8 mouse cellular contexts compared by ENCODE assay signal in the genomic region with DNA sequence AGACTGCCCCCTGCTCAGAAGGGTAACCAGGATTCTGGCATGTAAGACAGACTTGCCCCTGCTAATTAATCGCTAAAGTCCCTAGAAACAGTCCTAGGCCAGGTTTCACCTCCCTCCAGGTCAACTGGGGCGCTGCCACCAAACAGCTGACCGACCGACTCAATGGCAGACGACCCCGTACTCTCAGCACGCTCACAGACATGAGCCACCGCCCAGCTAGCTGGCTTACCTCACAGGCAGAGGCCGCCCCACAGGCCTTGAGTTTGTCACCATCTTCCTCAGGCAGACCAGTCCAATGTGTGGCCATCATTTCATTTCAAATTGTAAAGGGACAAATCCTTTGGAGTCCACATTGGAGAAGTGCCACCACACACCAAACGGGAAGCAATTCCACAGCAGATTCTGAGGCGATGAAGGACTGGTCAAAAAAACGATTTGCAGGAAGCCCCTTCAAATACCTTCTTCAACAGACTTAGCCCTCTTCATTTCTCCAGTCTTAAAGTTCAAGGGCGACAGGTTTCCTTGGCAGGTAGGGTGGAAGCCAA. TPM values are rescaled to one million over a fixed set of nuclear protein-coding genes. Genes with fewer than 3 reads are reported as not detected.
DNase-seq lines count a peak whose midpoint lies in the region; ATAC-seq and TF ChIP-seq lines count a peak whose summit lies in the region.

No protein-coding gene starts in this region.

- H3K4me3 ChIP-seq in bone marrow, adult 2 months (replicated peaks; ENCODE audit: control insufficient read depth, low read depth, low read length) = peak overlapping the region; percentile 62
- H3K4me3 ChIP-seq in forebrain, embryonic 10.5 days = peak overlapping the region; percentile 95
- peak overlapping the region; percentile 94 for H3K4me3 ChIP-seq in hindbrain, embryonic 10.5 days
- peak overlapping the region; percentile 88 for H3K4me3 ChIP-seq in limb, embryonic 13.5 days
- peak overlapping the region; percentile 93 for H3K4me3 ChIP-seq in midbrain, postnatal 0 days (ENCODE audit: low read depth, low read length)
- H3K4me3 ChIP-seq in testis, adult 2 months (ENCODE audit: control insufficient read depth, low read depth, low read length) = peak overlapping the region; percentile 88

- DNase-seq in left cerebral cortex, postnatal 25 days (ENCODE audit: low spot score in 2 of 2) = peak; percentile 41 to 47
- DNase-seq in left cerebral cortex, adult 8-10 months (ENCODE audit: low spot score in 2 of 2) = no peak
- DNase-seq in forebrain, embryonic 10.5 days (ENCODE audit: extremely low spot score, low spot score) = peak; percentile 57
- DNase-seq in hindbrain, embryonic 10.5 days (ENCODE audit: low spot score) = peak; percentile 68
- DNase-seq in midbrain, postnatal 0 days (ENCODE audit: low spot score) = peak; percentile 55

- 23% methylated on average over 13 of the region's 13 CpGs for WGBS in bone marrow, adult 2 months
- WGBS in forebrain, embryonic 10.5 days = 2% methylated on average over 13 of the region's 13 CpGs
- WGBS in hindbrain, embryonic 10.5 days = 1% methylated on average over 13 of the region's 13 CpGs
- 1% methylated on average over 13 of the region's 13 CpGs for WGBS in limb, embryonic 13.5 days
- whole genome bisulfite sequencing in midbrain, postnatal 0 days = 1% methylated on average over 13 of the region's 13 CpGs

- 0 out of 2 replicates have a peak, but pooled peaks cover 3% of the 10 kb centered on the region for H3K36me3 ChIP-seq in forebrain, embryonic 10.5 days (replicated peaks)
- no peaks in the 10 kb centered on the region for H3K36me3 ChIP-seq in hindbrain, embryonic 10.5 days
- no peaks in the 10 kb centered on the region for H3K36me3 ChIP-seq in limb, embryonic 13.5 days
- no peaks in the 10 kb centered on the region for H3K36me3 ChIP-seq in midbrain, postnatal 0 days (ENCODE audit: insufficient read depth, low read length)
- H3K36me3 ChIP-seq in testis, adult 2 months (ENCODE audit: control insufficient read depth, insufficient read depth, low read length) = no peaks in the 10 kb centered on the region

- peak overlapping the region; percentile 70 for H3K4me2 ChIP-seq in limb, embryonic 13.5 days (replicated peaks)
- H3K4me2 ChIP-seq in midbrain, postnatal 0 days (ENCODE audit: low read depth, low read length, poor library complexity, severe bottlenecking) = peak overlapping the region; percentile 95

- ATAC-seq in limb, embryonic 13.5 days (ENCODE audit: low FRiP score, low read depth) = no peak
- ATAC-seq in midbrain, postnatal 0 days (ENCODE audit: low FRiP score) = no peak

- H3K27me3 ChIP-seq in forebrain, embryonic 10.5 days (ENCODE audit: poor library complexity, severe bottlenecking) = no peaks in the 10 kb centered on the region
- H3K27me3 ChIP-seq in hindbrain, embryonic 10.5 days (ENCODE audit: insufficient read depth, poor library complexity, severe bottlenecking) = no peaks in the 10 kb centered on the region
- H3K27me3 ChIP-seq in limb, embryonic 13.5 days = no peaks in the 10 kb centered on the region
- no peaks in the 10 kb centered on the region for H3K27me3 ChIP-seq in midbrain, postnatal 0 days (ENCODE audit: insufficient read depth, low read length)
- no peaks in the 10 kb centered on the region; the same call in none of the 2 replicates for H3K27me3 ChIP-seq in testis, adult 2 months (ENCODE audit: control insufficient read depth, insufficient read depth, low read length)

- H3K9me3 ChIP-seq in forebrain, embryonic 10.5 days = no peaks in the 10 kb centered on the region
- H3K9me3 ChIP-seq in hindbrain, embryonic 10.5 days = no peaks in the 10 kb centered on the region
- no peaks in the 10 kb centered on the region for H3K9me3 ChIP-seq in limb, embryonic 13.5 days
- H3K9me3 ChIP-seq in midbrain, postnatal 0 days (ENCODE audit: low read length) = no peaks in the 10 kb centered on the region

- peak overlapping the region; percentile 96 for H3K9ac ChIP-seq in limb, embryonic 13.5 days
- peak overlapping the region; percentile 96 for H3K9ac ChIP-seq in midbrain, postnatal 0 days (replicated peaks; ENCODE audit: low read length, poor library complexity, severe bottlenecking)

- TF ChIP-seq CTCF in bone marrow, adult 2 months (IDR thresholded peaks at IDR 0.05; ENCODE audit: control insufficient read depth, insufficient read depth, low read length) = no peak
- no peak for TF ChIP-seq CTCF in midbrain, postnatal 0 days (IDR thresholded peaks at IDR 0.05)
- TF ChIP-seq CTCF in testis, adult 2 months (IDR thresholded peaks at IDR 0.05; ENCODE audit: control insufficient read depth, insufficient read depth, insufficient replicate concordance, low read depth, low read length) = no peak

- intact Hi-C loops in left cerebral cortex, postnatal 25 days (cut with DNase I) = loop anchor here (5.0 to 10.0 kb wide), 3 partner anchors 135 to 948 kb away; partner anchors contain the start of gene Gpr158

- peaks cover 1% of the 10 kb centered on the region; the same call in 1 of the 2 replicates for H3K4me1 ChIP-seq in bone marrow, adult 2 months (ENCODE audit: control insufficient read depth, insufficient read depth, low read length)
- H3K4me1 ChIP-seq in forebrain, embryonic 10.5 days = peaks cover 62% of the 10 kb centered on the region
- peaks cover 51% of the 10 kb centered on the region for H3K4me1 ChIP-seq in hindbrain, embryonic 10.5 days (replicated peaks)
- H3K4me1 ChIP-seq in limb, embryonic 13.5 days = peaks cover 35% of the 10 kb centered on the region
- peaks cover 19% of the 10 kb centered on the region for H3K4me1 ChIP-seq in midbrain, postnatal 0 days (ENCODE audit: insufficient read depth, low read length)
- peaks cover 7% of the 10 kb centered on the region for H3K4me1 ChIP-seq in testis, adult 2 months (ENCODE audit: control insufficient read depth, insufficient read depth, low read length)

- TF ChIP-seq POLR2A in bone marrow, adult 2 months (IDR thresholded peaks at IDR 0.05; ENCODE audit: borderline replicate concordance, control insufficient read depth, low read depth, low read length) = no peak
- TF ChIP-seq POLR2A in testis, adult 2 months (IDR thresholded peaks at IDR 0.05; ENCODE audit: control insufficient read depth, low read depth, low read length) = no peak

- H3K27ac ChIP-seq in bone marrow, adult 2 months (ENCODE audit: control insufficient read depth, insufficient read depth, low read depth, low read length, poor library complexity) = peak overlapping the region; percentile 20; the same call in 1 of the 2 replicates
- peak overlapping the region; percentile 100 for H3K27ac ChIP-seq in forebrain, embryonic 10.5 days
- H3K27ac ChIP-seq in hindbrain, embryonic 10.5 days = peak overlapping the region; percentile 100
- H3K27ac ChIP-seq in limb, embryonic 13.5 days = peak overlapping the region; percentile 98; the same call in 1 of the 2 replicates
- peak overlapping the region; percentile 100 for H3K27ac ChIP-seq in midbrain, postnatal 0 days (ENCODE audit: low read depth, low read length)
- H3K27ac ChIP-seq in testis, adult 2 months (ENCODE audit: control insufficient read depth, insufficient read depth, low read depth, low read length) = peak overlapping the region; percentile 74

RNA-seq across cellular contexts. Expression of gene Arhgap21, which starts 1.5 kb away (rescaled TPM):
- 100 to 1,000 TPM; 238 to 256 TPM for total RNA-seq in left cerebral cortex, postnatal 25 days (2021)
- total RNA-seq in left cerebral cortex, adult 8-10 months (2022) = 100 to 1,000 TPM; 218 to 248 (median 233) TPM
- 15.6 and 22.6 TPM in 2 replicates for polyA plus RNA-seq in bone marrow, adult 2 months (2011; ENCODE audit: insufficient read depth, insufficient read length, low replicate concordance, missing spikeins)
- 24.3 and 27.9 TPM in 2 replicates for polyA plus RNA-seq in forebrain, embryonic 10.5 days (2016; fragmentation: Nextera tagmentation; extraction: Ambion mirVana)
- polyA plus RNA-seq in hindbrain, embryonic 10.5 days (2016; fragmentation: Nextera tagmentation; extraction: Ambion mirVana) = 31.8 and 39.9 TPM in 2 replicates
- 9.5 and 11.1 TPM in 2 replicates for polyA plus RNA-seq in limb, embryonic 13.5 days (2015; fragmentation: Nextera tagmentation; extraction: Ambion mirVana)
- total RNA-seq in midbrain, postnatal 0 days (2014; rRNA removed) = 81.8 and 108 TPM in 2 replicates
- 24.2 and 31.6 TPM in 2 replicates for polyA plus RNA-seq in midbrain, postnatal 0 days (2015; fragmentation: Nextera tagmentation; extraction: Ambion mirVana)
- polyA plus RNA-seq in testis, adult 2 months (2012; rRNA removed) = 1.6 and 3.3 TPM in 2 replicates

Comparison
In these comparisons a context has a peak if more than half of its experiments do, and no peak if none do; other contexts are left out.
1. DNase-seq: peak in left cerebral cortex, postnatal 25 days (2 of 2), forebrain, embryonic 10.5 days (single experiment), hindbrain, embryonic 10.5 days (single experiment) and midbrain, postnatal 0 days (single experiment); none in left cerebral cortex, adult 8-10 months (0 of 2).
2. H3K27ac ChIP-seq: peak in every context shown above with its lines; median percentile 100 in forebrain, embryonic 10.5 days; 100 in hindbrain, embryonic 10.5 days; 100 in midbrain, postnatal 0 days; 98 in limb, embryonic 13.5 days; 74 in testis, adult 2 months; 20 in bone marrow, adult 2 months.
3. Peak in every context shown above with its lines, with median percentiles within 50 percentile points of each other: H3K4me3 ChIP-seq.